Mouse (Mus musculus) forebrain, postnatal 0 days (tissue): ENCODE measurements around the gene Oaz1. TPM values are rescaled to one million over a fixed set of nuclear protein-coding genes. Genes with fewer than 3 reads are reported as not detected.
"Not testable (repeated sequence)": the region's sequence is repeated elsewhere in the genome, so short reads cannot be mapped to it uniquely, and the experiment has no call there.

Experiments
- ATAC-seq: fragments of 200-750 bp; cut with Nextera tagmentation; 2 replicates; pipeline ENCODE4 v1.8.0; 2017; ENCODE audit warnings: mild to moderate bottlenecking, moderate library complexity
- DNase-seq: peaks from one replicate; pipeline ENCODE4 v3.0.0-alpha.2; 2015
- H3K27ac ChIP-seq: fragments of 300-500 bp; sonication (generic); 2 replicates; pipeline ENCODE4 v1.5.1; 2014; ENCODE audit warnings: low read depth, mild to moderate bottlenecking, antibody characterized with exemption, low read length, moderate library complexity, mixed read lengths
- H3K27me3 ChIP-seq: fragments of 300-500 bp; sonication (generic); 2 replicates; pipeline ENCODE4 v1.6.1; 2014; ENCODE audit warnings: mild to moderate bottlenecking, low read length, mixed read lengths; ENCODE audit not compliant: insufficient read depth
- H3K36me3 ChIP-seq: fragments of 300-500 bp; sonication (generic); 2 replicates; pipeline ENCODE4 v1.6.1; 2014; ENCODE audit warnings: mild to moderate bottlenecking, moderate library complexity; ENCODE audit not compliant: insufficient read depth
- H3K4me1 ChIP-seq: fragments of 300-500 bp; sonication (generic); 2 replicates; pipeline ENCODE4 v1.6.1; 2014; ENCODE audit warnings: antibody characterized with exemption; ENCODE audit not compliant: insufficient read depth
- H3K4me2 ChIP-seq: fragments of 300-500 bp; sonication (generic); 2 replicates; pipeline ENCODE4 v1.6.1; 2014; ENCODE audit warnings: low read depth, mild to moderate bottlenecking, moderate library complexity
- H3K4me3 ChIP-seq: fragments of 300-500 bp; sonication (generic); 2 replicates; pipeline ENCODE4 v1.5.1; 2014; ENCODE audit warnings: low read depth, low read length, mixed read lengths
- H3K9ac ChIP-seq: fragments of 300-500 bp; sonication (generic); 2 replicates; pipeline ENCODE4 v1.6.1; 2014; ENCODE audit warnings: mild to moderate bottlenecking
- H3K9me3 ChIP-seq: fragments of 300-500 bp; sonication (generic); 2 replicates; pipeline ENCODE4 v1.6.1; 2016; ENCODE audit warnings: low read length
- CTCF ChIP-seq: sonication (generic); IDR thresholded peaks from 2 replicates; pipeline ENCODE4 v1.5.1; 2016; ENCODE audit warnings: antibody characterized with exemption, control low read depth, low read depth
- WGBS: fragments of 180-500 bp; shearing (Covaris S2); extraction: QIAGEN DNeasy Blood & Tissue Kit; methylation state at CpG from one replicate; pipeline ENCODE4 v1.1.7; 2014; 5-methylcytosine and 5-hydroxymethylcytosine counted together
- polyA plus RNA-seq: library from polyadenylated mRNA; unstranded; fragments of >200 nt; fragmentation: Nextera tagmentation; extraction: Ambion mirVana; gene quantifications from 2 replicates; pipeline ENCODE4 v1.2.1, GENCODE M21; 2015
- total RNA-seq: library from RNA; depleted of rRNA; stranded (reverse); fragments of >200 nt; gene quantifications from 2 replicates; pipeline ENCODE4 v1.2.3, GENCODE M21; 2014

The Oaz1 gene
- total and polyA plus RNA-seq, 2 experiments from 2014 or later, result 1,040 to 1,146 TPM

- H3K4me3 ChIP-seq, result no peak overlapping the region
- TF ChIP-seq CTCF, result no peak
- H3K4me1 ChIP-seq, result no peaks in the 10 kb centered on the region
- no peaks in the 10 kb centered on the region for H3K9me3 ChIP-seq
- no peak overlapping the region for H3K4me2 ChIP-seq
- DNase-seq (no peak), ATAC-seq (no peak)
- WGBS, result 66% methylated on average over 8 of the region's 8 CpGs
- peaks cover under 1% of the 10 kb centered on the region; the same call in 1 of the 2 replicates for H3K36me3 ChIP-seq
- H3K27me3 ChIP-seq, result no peaks in the 10 kb centered on the region
- no peak overlapping the region for H3K9ac ChIP-seq
- no peak overlapping the region for H3K27ac ChIP-seq
These were observed 2.4 kb upstream of the Oaz1 start for GRCm38 (mm10) chr10:80823847-80824643.

- Histone ChIP-seq H3K27me3 (no peaks in the 10 kb centered on the region), H3K4me1 (no peaks in the 10 kb centered on the region), H3K36me3 (peaks cover 9% of the 10 kb centered on the region), H3K4me2 (no peak overlapping the region), H3K27ac (no peak overlapping the region), H3K9me3 (no peaks in the 10 kb centered on the region), H3K9ac (no peak overlapping the region), H3K4me3 (no peak overlapping the region)
- 74% methylated on average over 2 of the region's 2 CpGs for WGBS
- ATAC-seq (no peak), DNase-seq (no peak)
- no peak for TF ChIP-seq CTCF
These were observed 1.6 kb upstream of the Oaz1 start for GRCm38 (mm10) chr10:80824827-80825226.

- H3K4me2 ChIP-seq, result peak overlapping the region; percentile 60
- peaks cover 21% of the 10 kb centered on the region for H3K36me3 ChIP-seq
- H3K9me3 ChIP-seq, result no peaks in the 10 kb centered on the region
- TF ChIP-seq CTCF, result no peak
- H3K27me3 ChIP-seq, result no peaks in the 10 kb centered on the region
- DNase-seq (no peak), ATAC-seq (no peak)
- no peaks in the 10 kb centered on the region for H3K4me1 ChIP-seq
- WGBS, result 8% methylated on average over 27 of the region's 29 CpGs
- H3K4me3 ChIP-seq, result peak overlapping the region; percentile 83
- H3K9ac ChIP-seq, result peak overlapping the region; percentile 88
- peak overlapping the region; percentile 89 for H3K27ac ChIP-seq
These were observed 810 bp downstream of the Oaz1 start for GRCm38 (mm10) chr10:80827063-80827869.

- no peak for ATAC-seq
- H3K4me1 ChIP-seq, result no peaks in the 10 kb centered on the region
- 71% methylated on average over 10 of the region's 10 CpGs for WGBS
These were observed 1.5 kb downstream of the Oaz1 start for GRCm38 (mm10) chr10:80827870-80828420.

GRCm38 (mm10) chr10:80828587-80828986 lies 2.1 kb downstream of the Oaz1 start:
- not testable (repeated sequence) for ATAC-seq, H3K4me1 ChIP-seq, H3K4me3 ChIP-seq, H3K9me3 ChIP-seq, H3K27me3 ChIP-seq, H3K27ac ChIP-seq, H3K9ac ChIP-seq, DNase-seq
- H3K4me2 ChIP-seq, result peak overlapping the region; percentile 60
- H3K36me3 ChIP-seq, result peaks cover 24% of the 10 kb centered on the region
- 78% methylated on average over 7 of the region's 9 CpGs for WGBS

More at GRCm38 (mm10) chr10:80827870-80828420, 1.5 kb downstream of the Oaz1 start:
- Histone ChIP-seq H3K9ac (peak overlapping the region; percentile 88), H3K4me2 (peak overlapping the region; percentile 60), H3K36me3 (peaks cover 21% of the 10 kb centered on the region), H3K27me3 (no peaks in the 10 kb centered on the region), H3K9me3 (no peaks in the 10 kb centered on the region), H3K27ac (no peak overlapping the region), H3K4me3 (peak overlapping the region; percentile 83)
- no peak for TF ChIP-seq CTCF
- DNase-seq, result no peak

- Histone ChIP-seq H3K36me3 (peaks cover 32% of the 10 kb centered on the region), H3K9ac (no peak overlapping the region), H3K4me3 (no peak overlapping the region), H3K27me3 (no peaks in the 10 kb centered on the region), H3K27ac (no peak overlapping the region), H3K4me2 (no peak overlapping the region), H3K9me3 (no peaks in the 10 kb centered on the region), H3K4me1 (no peaks in the 10 kb centered on the region)
- DNase-seq (no peak), ATAC-seq (no peak)
- WGBS, result 42% methylated on average over 1 of the region's 1 CpGs
- no peak for TF ChIP-seq CTCF
These were observed 3.2 kb downstream of the Oaz1 start for GRCm38 (mm10) chr10:80829359-80830278.
